Mouse (Mus musculus) CH12.LX (cell line): ENCODE data around the gene Rbms1.

ENCODE experiments used
- BHLHE40 ChIP-seq: IDR thresholded peaks from 2 replicates; pipeline ENCODE4 v1.6.1; 2011; ENCODE audit warnings: mild to moderate bottlenecking, low read depth, low read length, improper control_type of control experiment
- CTCF ChIP-seq, 2 experiments: IDR thresholded peaks in 1 of 2; conservative IDR thresholded peaks in 1 of 2; 2 replicates each; pipeline ENCODE4 v1.5.1; 2011 to 2012; ENCODE audit warnings: low read depth in 2 of 2, low read length in 2 of 2, improper control_type of control experiment in 1 of 2, inconsistent platforms in 1 of 2, mild to moderate bottlenecking in 1 of 2, moderate library complexity in 1 of 2
- MAFK ChIP-seq: IDR thresholded peaks from 2 replicates; pipeline ENCODE4 v1.6.1; 2011; ENCODE audit warnings: low read length, improper control_type of control experiment; ENCODE audit not compliant: insufficient replicate concordance
- POLR2A ChIP-seq: IDR thresholded peaks from 2 replicates; pipeline ENCODE4 v1.6.1; 2011; ENCODE audit warnings: low read depth, mild to moderate bottlenecking, improper control_type of control experiment, low read length
- POLR2AphosphoS2 ChIP-seq: IDR thresholded peaks from 2 replicates; pipeline ENCODE4 v1.6.1; 2011; ENCODE audit warnings: low read depth, low read length, improper control_type of control experiment
- USF1 ChIP-seq: IDR thresholded peaks from 2 replicates; pipeline ENCODE4 v1.6.1; 2014; ENCODE audit warnings: low read depth, mild to moderate bottlenecking, inconsistent platforms, low read length, improper control_type of control experiment
- ZC3H11A ChIP-seq: IDR thresholded peaks from 2 replicates; pipeline ENCODE4 v1.6.1; 2012; ENCODE audit warnings: low read depth, mild to moderate bottlenecking, inconsistent platforms, low read length, improper control_type of control experiment
- ZMIZ1 ChIP-seq: IDR thresholded peaks from 2 replicates; pipeline ENCODE4 v1.6.1; 2012; ENCODE audit warnings: low read depth, mild to moderate bottlenecking, inconsistent platforms, low read length, improper control_type of control experiment
- ZNF384 ChIP-seq: IDR thresholded peaks from 2 replicates; pipeline ENCODE4 v1.6.1; 2012; ENCODE audit warnings: low read depth, low read length, improper control_type of control experiment, inconsistent platforms

DNA sequence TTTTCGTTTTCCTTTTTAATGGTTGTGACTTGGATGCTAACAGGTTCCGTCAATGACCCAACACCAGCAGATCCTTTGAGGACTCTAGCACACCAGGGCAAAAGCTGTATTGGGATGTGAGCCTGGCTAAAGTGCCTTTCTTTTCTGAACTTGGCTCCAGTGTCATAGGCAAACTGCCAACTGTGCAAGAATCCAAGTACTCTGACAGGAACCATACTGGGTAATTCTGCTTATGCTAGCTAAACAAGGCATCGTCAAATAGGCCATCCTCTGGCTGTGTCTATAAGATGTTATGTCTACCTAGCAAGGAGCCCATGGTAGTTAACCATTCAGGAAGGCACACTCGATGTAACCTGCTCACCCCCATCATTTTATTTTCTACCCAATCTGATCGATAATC is 189.4 kb downstream of the Rbms1 start:
- TF ChIP-seq CTCF (conservative IDR thresholded peaks at IDR 0.05 in 1 of 2, IDR thresholded peaks at IDR 0.05 in 1 of 2; ENCODE audit: low read depth in 2 of 2, low read length in 2 of 2) (no peak), MAFK (no peak), ZMIZ1 (no peak), ZNF384 (no peak), ZC3H11A (no peak), USF1 (no peak), POLR2A (no peak), BHLHE40 (no peak), POLR2AphosphoS2 (no peak)
